Mouse (Mus musculus) liver, embryonic 12.5 days (tissue): ENCODE results near the gene Rrbp1. TPM values are rescaled to one million over a fixed set of nuclear protein-coding genes. Genes with fewer than 3 reads are reported as not detected.

Experiments used
- ATAC-seq: fragments of 200-750 bp; cut with Nextera tagmentation; 2 replicates; pipeline ENCODE4 v1.8.0; 2017; ENCODE audit warnings: moderate number of reproducible peaks, mild to moderate bottlenecking, moderate library complexity
- H3K27ac ChIP-seq: fragments of 300-500 bp; sonication (generic); 2 replicates; pipeline ENCODE4 v1.5.1; 2016; ENCODE audit warnings: mild to moderate bottlenecking
- H3K27me3 ChIP-seq: fragments of 300-500 bp; sonication (generic); replicated peaks from 2 replicates; pipeline ENCODE4 v1.6.1; 2016; ENCODE audit warnings: mild to moderate bottlenecking, moderate library complexity
- H3K36me3 ChIP-seq: fragments of 300-500 bp; sonication (generic); 2 replicates; pipeline ENCODE4 v1.6.1; 2016; ENCODE audit warnings: mild to moderate bottlenecking, moderate library complexity
- H3K4me1 ChIP-seq: fragments of 300-500 bp; sonication (generic); 2 replicates; pipeline ENCODE4 v1.6.1; 2016
- H3K4me2 ChIP-seq: fragments of 300-500 bp; sonication (generic); 2 replicates; pipeline ENCODE4 v1.6.1; 2016; ENCODE audit warnings: mild to moderate bottlenecking, moderate library complexity
- H3K4me3 ChIP-seq: fragments of 300-500 bp; sonication (generic); 2 replicates; pipeline ENCODE4 v1.5.1; 2016; ENCODE audit warnings: mild to moderate bottlenecking, moderate library complexity
- H3K9ac ChIP-seq: fragments of 300-500 bp; sonication (generic); 2 replicates; pipeline ENCODE4 v1.6.1; 2016; ENCODE audit warnings: mild to moderate bottlenecking, moderate library complexity
- H3K9me3 ChIP-seq: fragments of 300-500 bp; sonication (generic); replicated peaks from 2 replicates; pipeline ENCODE4 v1.6.1; 2016; ENCODE audit warnings: mild to moderate bottlenecking, moderate library complexity
- WGBS: fragments of 180-500 bp; shearing (Covaris S2); methylation state at CpG from one replicate; pipeline ENCODE4 v1.1.7; 2016; ENCODE audit not compliant: insufficient replicate concordance; 5-methylcytosine and 5-hydroxymethylcytosine counted together
- polyA plus RNA-seq: library from polyadenylated mRNA; unstranded; fragments of >200 nt; fragmentation: Nextera tagmentation; extraction: Ambion mirVana; gene quantifications from 2 replicates; pipeline ENCODE4 v1.2.1, GENCODE M21; 2016

Rrbp1 gene
- polyA plus RNA-seq, 1 experiment from 2014 or later: 60.8 TPM

DNA sequence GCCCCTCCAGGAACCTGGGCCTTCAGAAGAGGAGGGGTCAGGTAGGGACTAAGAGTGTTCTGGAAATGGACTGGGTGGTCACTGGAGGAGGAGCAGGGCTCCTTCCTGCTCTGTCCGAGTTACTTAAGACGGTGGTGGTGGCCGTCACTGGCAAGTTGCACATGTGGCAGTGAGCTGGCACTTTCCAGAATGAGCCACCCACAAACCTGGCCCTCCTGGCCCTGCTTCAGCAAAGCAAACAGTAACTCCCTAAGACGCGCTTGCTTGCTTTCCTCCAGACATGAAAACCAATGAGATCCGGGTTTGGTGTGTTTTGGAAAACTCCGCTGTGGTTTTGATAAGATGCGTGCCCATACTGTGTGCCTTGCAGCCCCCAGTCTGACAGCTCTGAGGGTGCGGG is 14.3 kb upstream of the Rrbp1 start:
- H3K9me3 ChIP-seq: no peaks in the 10 kb centered on the region

DNA sequence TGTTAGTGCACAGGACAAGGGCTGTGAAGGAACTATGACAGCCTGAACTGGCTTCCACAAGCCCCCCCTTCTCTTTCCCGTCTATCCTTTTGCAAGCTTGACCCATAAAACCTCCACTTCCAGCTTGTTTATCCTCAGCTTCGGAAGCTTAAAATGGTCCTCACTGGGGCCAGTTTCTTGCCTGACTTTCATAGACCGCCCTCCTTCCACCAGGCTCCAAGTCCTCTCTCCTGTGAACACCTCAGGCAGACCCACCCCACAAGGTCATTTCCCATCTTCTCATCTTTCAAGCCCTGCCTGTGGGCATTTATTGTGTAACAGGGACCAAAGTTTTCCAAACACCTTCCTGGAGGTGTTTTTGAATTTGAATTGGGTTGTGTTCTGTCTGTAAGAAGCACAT is 11.4 kb upstream of the Rrbp1 start:
- peaks cover 28% of the 10 kb centered on the region for H3K4me1 ChIP-seq
- H3K4me3 ChIP-seq: no peak overlapping the region
- peaks cover 6% of the 10 kb centered on the region; the same call in 1 of the 2 replicates for H3K27me3 ChIP-seq
- ATAC-seq: no peak
- no peak overlapping the region for H3K9ac ChIP-seq
- no peaks in the 10 kb centered on the region for H3K9me3 ChIP-seq
- H3K36me3 ChIP-seq: no peaks in the 10 kb centered on the region
- H3K27ac ChIP-seq: no peak overlapping the region
- WGBS: 65% methylated on average over 3 of the region's 3 CpGs
- H3K4me2 ChIP-seq: no peak overlapping the region

More for the DNA sequence above, 14.3 kb upstream of the Rrbp1 start:
- no peak overlapping the region for H3K4me2 ChIP-seq
- no peak overlapping the region for H3K9ac ChIP-seq
- no peak for ATAC-seq
- no peaks in the 10 kb centered on the region for H3K36me3 ChIP-seq
- no peak overlapping the region for H3K4me3 ChIP-seq
- H3K27ac ChIP-seq: no peak overlapping the region
- whole genome bisulfite sequencing: 68% methylated on average over 9 of the region's 9 CpGs
- H3K27me3 ChIP-seq: no peaks in the 10 kb centered on the region
- peaks cover 17% of the 10 kb centered on the region for H3K4me1 ChIP-seq

DNA sequence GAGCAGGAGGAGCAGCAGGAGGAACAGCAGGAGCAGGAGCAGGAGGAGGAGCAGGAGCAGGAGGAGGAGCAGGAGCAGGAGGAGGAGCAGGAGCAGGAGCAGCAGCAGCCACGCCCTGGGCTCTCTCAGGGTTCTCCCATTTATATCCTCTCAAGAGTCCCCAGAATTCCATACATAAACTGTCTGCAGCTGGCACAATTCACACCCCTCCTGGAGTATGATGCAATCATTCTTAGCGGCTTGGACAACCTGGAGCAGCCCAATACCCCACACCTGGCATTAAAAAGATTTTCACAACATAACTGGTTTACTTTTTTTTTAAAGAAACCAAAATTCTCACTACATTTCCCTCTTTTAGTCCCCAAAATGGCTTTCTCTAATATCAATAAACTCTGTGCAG is 8.9 kb upstream of the Rrbp1 start:
- Histone ChIP-seq H3K4me2 (no peak overlapping the region), H3K9ac (no peak overlapping the region), H3K4me1 (peaks cover 16% of the 10 kb centered on the region), H3K4me3 (no peak overlapping the region), H3K9me3 (no peaks in the 10 kb centered on the region), H3K36me3 (no peaks in the 10 kb centered on the region), H3K27ac (no peak overlapping the region), H3K27me3 (peaks cover 6% of the 10 kb centered on the region; the same call in 1 of the 2 replicates)
- 49% methylated on average over 2 of the region's 2 CpGs for WGBS
- ATAC-seq: no peak

DNA sequence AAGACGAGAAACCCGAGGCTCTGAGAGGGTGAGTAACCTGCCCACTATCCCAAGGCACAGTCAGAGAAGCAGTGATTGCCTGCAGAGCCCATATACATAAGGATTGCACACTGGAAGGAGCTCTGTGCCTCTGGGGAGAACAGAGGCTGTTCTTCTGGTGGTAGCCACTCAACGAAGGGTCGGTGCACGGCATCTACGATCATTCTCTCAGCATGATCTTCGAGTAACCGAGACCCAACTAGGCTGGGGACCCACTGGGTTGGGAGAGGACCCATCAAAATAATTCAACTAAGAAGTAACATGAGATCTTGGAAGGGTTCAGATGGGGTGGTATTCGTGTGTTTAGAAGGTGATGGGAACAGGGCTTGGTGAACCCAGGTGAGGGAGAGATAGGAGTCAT is 4.8 kb upstream of the Rrbp1 start:
- no peak overlapping the region for H3K4me3 ChIP-seq
- no peak overlapping the region for H3K27ac ChIP-seq
- WGBS: 79% methylated on average over 9 of the region's 9 CpGs
- H3K36me3 ChIP-seq: no peaks in the 10 kb centered on the region
- H3K4me1 ChIP-seq: peaks cover 31% of the 10 kb centered on the region
- peaks cover 6% of the 10 kb centered on the region; the same call in 1 of the 2 replicates for H3K27me3 ChIP-seq
- H3K4me2 ChIP-seq: no peak overlapping the region
- H3K9me3 ChIP-seq: no peaks in the 10 kb centered on the region
- ATAC-seq: no peak
- no peak overlapping the region for H3K9ac ChIP-seq

GRCm38 (mm10) chr2:144014481-144014880 is 3.4 kb upstream of the Rrbp1 start:
- no peaks in the 10 kb centered on the region for H3K9me3 ChIP-seq
- peaks cover under 1% of the 10 kb centered on the region; the same call in 1 of the 2 replicates for H3K27me3 ChIP-seq
- no peak overlapping the region for H3K27ac ChIP-seq
- peaks cover 37% of the 10 kb centered on the region for H3K4me1 ChIP-seq
- no peak for ATAC-seq
- no peak overlapping the region for H3K9ac ChIP-seq
- WGBS: 54% methylated on average over 5 of the region's 5 CpGs
- H3K36me3 ChIP-seq: no peaks in the 10 kb centered on the region
- H3K4me2 ChIP-seq: peak overlapping the region; percentile 15; the same call in 1 of the 2 replicates
- no peak overlapping the region for H3K4me3 ChIP-seq

- Histone ChIP-seq H3K9ac (no peak overlapping the region), H3K27me3 (no peaks in the 10 kb centered on the region), H3K4me2 (peak overlapping the region; percentile 15; the same call in 1 of the 2 replicates), H3K9me3 (no peaks in the 10 kb centered on the region), H3K36me3 (0 out of 2 replicates have a peak, but pooled peaks cover under 1% of the 10 kb centered on the region), H3K4me3 (no peak overlapping the region), H3K27ac (no peak overlapping the region), H3K4me1 (peaks cover 37% of the 10 kb centered on the region)
- 69% methylated on average over 11 of the region's 11 CpGs for WGBS
- ATAC-seq: no peak
Observed at GRCm38 (mm10) chr2:144014051-144014450, 3.0 kb upstream of the Rrbp1 start.

GRCm38 (mm10) chr2:144010282-144011044 is 600 bp downstream of the Rrbp1 start:
- H3K27ac ChIP-seq: peak overlapping the region; percentile 94
- peak; percentile 38 for ATAC-seq
- WGBS: under 1% methylated on average over 68 of the region's 107 CpGs

GRCm38 (mm10) chr2:144009551-144010281 is 1.3 kb downstream of the Rrbp1 start:
- H3K27me3 ChIP-seq: no peaks in the 10 kb centered on the region
- H3K4me1 ChIP-seq: peaks cover 73% of the 10 kb centered on the region
- peak overlapping the region; percentile 94 for H3K27ac ChIP-seq
- 1% methylated on average over 30 of the region's 30 CpGs for WGBS
- peak overlapping the region; percentile 96 for H3K4me3 ChIP-seq
- peak; percentile 10 for ATAC-seq
- no peaks in the 10 kb centered on the region for H3K9me3 ChIP-seq
- peak overlapping the region; percentile 94 for H3K9ac ChIP-seq
- H3K4me2 ChIP-seq: peak overlapping the region; percentile 98
- H3K36me3 ChIP-seq: peaks cover 11% of the 10 kb centered on the region; the same call in 1 of the 2 replicates

More at GRCm38 (mm10) chr2:144010282-144011044, 600 bp downstream of the Rrbp1 start:
- Histone ChIP-seq H3K9ac (peak overlapping the region; percentile 94), H3K4me3 (peak overlapping the region; percentile 96), H3K36me3 (peaks cover 11% of the 10 kb centered on the region; the same call in 1 of the 2 replicates), H3K9me3 (no peaks in the 10 kb centered on the region), H3K4me2 (peak overlapping the region; percentile 98), H3K27me3 (no peaks in the 10 kb centered on the region), H3K4me1 (peaks cover 67% of the 10 kb centered on the region)

- peak overlapping the region; percentile 94 for H3K27ac ChIP-seq
- peak overlapping the region; percentile 96 for H3K4me3 ChIP-seq
- H3K4me2 ChIP-seq: peak overlapping the region; percentile 98
- H3K27me3 ChIP-seq: no peaks in the 10 kb centered on the region
- H3K9ac ChIP-seq: peak overlapping the region; percentile 94; the same call in 1 of the 2 replicates
- peaks cover 11% of the 10 kb centered on the region; the same call in 1 of the 2 replicates for H3K36me3 ChIP-seq
- 58% methylated on average over 1 of the region's 1 CpGs for WGBS
- H3K9me3 ChIP-seq: no peaks in the 10 kb centered on the region
- H3K4me1 ChIP-seq: peaks cover 74% of the 10 kb centered on the region
- no peak for ATAC-seq
Observed at GRCm38 (mm10) chr2:144009081-144009480, 2.0 kb downstream of the Rrbp1 start.

- 79% methylated on average over 4 of the region's 4 CpGs for WGBS
- ATAC-seq: no peak
- no peak overlapping the region for H3K27ac ChIP-seq
- peaks cover 14% of the 10 kb centered on the region; the same call in 1 of the 2 replicates for H3K36me3 ChIP-seq
- peaks cover 84% of the 10 kb centered on the region for H3K4me1 ChIP-seq
- H3K4me2 ChIP-seq: no peak overlapping the region
- H3K4me3 ChIP-seq: no peak overlapping the region
- H3K9me3 ChIP-seq: no peaks in the 10 kb centered on the region
- H3K9ac ChIP-seq: no peak overlapping the region
- no peaks in the 10 kb centered on the region for H3K27me3 ChIP-seq
Observed at GRCm38 (mm10) chr2:144007211-144007610, 3.9 kb downstream of the Rrbp1 start.

DNA sequence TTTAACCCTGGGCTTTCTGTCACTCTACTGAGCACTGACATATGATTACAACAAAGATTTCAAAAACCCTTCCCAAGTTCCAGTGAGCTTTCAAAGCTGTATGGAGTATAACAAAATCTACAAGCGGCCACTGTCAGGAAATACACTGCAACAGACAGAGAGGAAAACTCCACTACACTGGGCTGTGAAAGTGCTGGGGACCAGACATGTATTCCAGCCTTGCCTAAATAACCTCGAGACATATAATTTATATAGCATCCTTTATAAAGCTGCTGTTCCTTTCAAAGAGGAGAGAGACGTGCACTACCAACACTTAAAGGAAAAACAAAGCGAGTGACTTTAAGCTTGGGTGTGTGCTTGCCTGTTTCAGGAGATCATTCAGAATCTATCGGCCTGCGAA is 4.4 kb downstream of the Rrbp1 start:
- no peaks in the 10 kb centered on the region for H3K27me3 ChIP-seq
- no peaks in the 10 kb centered on the region for H3K9me3 ChIP-seq
- H3K4me2 ChIP-seq: no peak overlapping the region
- no peak overlapping the region for H3K27ac ChIP-seq
- no peak overlapping the region for H3K4me3 ChIP-seq
- peaks cover 14% of the 10 kb centered on the region; the same call in 1 of the 2 replicates for H3K36me3 ChIP-seq
- peaks cover 83% of the 10 kb centered on the region for H3K4me1 ChIP-seq
- no peak overlapping the region for H3K9ac ChIP-seq
- WGBS: 83% methylated on average over 6 of the region's 6 CpGs
- ATAC-seq: no peak
